Mouse (Mus musculus) bone marrow macrophage, adult 2 months (primary cell): ENCODE measurements around the gene Cyp11a1.

Experiments used
- CTCF ChIP-seq: IDR thresholded peaks from 2 replicates; pipeline ENCODE4 v1.5.1; 2012; ENCODE audit warnings: low read depth, mild to moderate bottlenecking, low read length, moderate library complexity
- POLR2A ChIP-seq: IDR thresholded peaks from 2 replicates; pipeline ENCODE4 v1.6.1; 2012; ENCODE audit warnings: mild to moderate bottlenecking, low read depth, low read length, borderline replicate concordance

DNA sequence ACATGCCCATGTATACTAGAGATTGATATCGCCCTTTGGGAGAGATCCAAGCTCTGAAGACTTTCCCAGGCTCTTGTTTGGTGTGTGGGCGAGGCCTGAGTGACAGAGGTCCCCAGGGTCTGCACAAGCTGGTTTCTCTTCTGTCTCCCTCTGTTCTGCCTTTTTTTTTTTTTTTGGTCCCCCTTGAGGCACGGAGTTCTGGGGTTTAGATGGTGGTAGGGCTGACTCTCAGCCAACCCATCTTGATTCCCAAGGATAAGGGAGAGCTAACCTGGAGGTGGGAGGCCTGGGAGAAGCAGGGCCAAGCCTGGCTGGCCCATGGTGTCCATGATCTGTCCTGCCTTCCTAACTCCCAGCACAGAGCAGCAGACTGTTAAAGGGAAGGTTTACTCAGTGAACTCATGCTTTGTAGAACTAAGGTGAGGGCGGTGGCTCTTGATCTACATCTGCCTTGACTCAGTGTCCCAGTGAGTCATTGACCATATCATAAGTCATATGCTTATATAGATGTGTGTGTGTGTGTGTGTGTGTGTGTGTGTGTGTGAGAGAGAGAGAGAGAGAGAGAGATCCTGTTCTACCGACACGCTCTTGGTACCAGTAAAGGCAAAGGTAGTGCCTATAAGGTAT, 32.7 kb upstream of the Cyp11a1 start:
- TF ChIP-seq POLR2A (no peak), CTCF (no peak)
